Mouse (Mus musculus) urinary bladder, postnatal 4 days (tissue): ENCODE measurements around the gene Tacc2.

Experiments
- DNase-seq, 2 experiments: peaks; one replicate each; pipeline ENCODE4 v3.0.0; 2021 to 2022; ENCODE audit warnings: low spot score in 2 of 2

Gene Tacc2

GRCm38 (mm10) chr7:130617591-130617990 is 40.4 kb downstream of the Tacc2 start:
- DNase-seq, result no peak

GRCm38 (mm10) chr7:130621068-130621467 is 43.8 kb downstream of the Tacc2 start:
- no peak for DNase-seq

- no peak for DNase-seq
These were observed 44.7 kb downstream of the Tacc2 start for GRCm38 (mm10) chr7:130621953-130622352.

GRCm38 (mm10) chr7:130622359-130622758 is 45.1 kb downstream of the Tacc2 start:
- no peak for DNase-seq

GRCm38 (mm10) chr7:130624299-130624698 is 47.1 kb downstream of the Tacc2 start:
- DNase-seq, result no peak

- DNase-seq, result no peak
These were observed 48.1 kb downstream of the Tacc2 start for GRCm38 (mm10) chr7:130625361-130625760.

GRCm38 (mm10) chr7:130628601-130629000 is 51.4 kb downstream of the Tacc2 start:
- no peak for DNase-seq

GRCm38 (mm10) chr7:130629999-130630398 is 52.8 kb downstream of the Tacc2 start:
- DNase-seq, result no peak

- no peak for DNase-seq
These were observed 53.7 kb downstream of the Tacc2 start for GRCm38 (mm10) chr7:130630956-130631355.

GRCm38 (mm10) chr7:130631553-130632378 is 54.5 kb downstream of the Tacc2 start:
- no peak for DNase-seq

GRCm38 (mm10) chr7:130632379-130632732 is 55.1 kb downstream of the Tacc2 start:
- no peak for DNase-seq

GRCm38 (mm10) chr7:130634259-130634871 is 57.1 kb downstream of the Tacc2 start:
- no peak for DNase-seq

GRCm38 (mm10) chr7:130635212-130635611 is 58.0 kb downstream of the Tacc2 start:
- no peak for DNase-seq

GRCm38 (mm10) chr7:130636274-130636673 is 59.0 kb downstream of the Tacc2 start:
- DNase-seq, result no peak

GRCm38 (mm10) chr7:130636902-130637301 is 59.7 kb downstream of the Tacc2 start:
- DNase-seq, result no peak

GRCm38 (mm10) chr7:130637811-130638210 is 60.6 kb downstream of the Tacc2 start:
- no peak for DNase-seq

GRCm38 (mm10) chr7:130640681-130641080 is 63.4 kb downstream of the Tacc2 start:
- DNase-seq, result no peak

- DNase-seq, result no peak
These were observed 68.2 kb downstream of the Tacc2 start for GRCm38 (mm10) chr7:130645332-130645993.

- peak; percentile 76 to 82 for DNase-seq
These were observed 68.9 kb downstream of the Tacc2 start for GRCm38 (mm10) chr7:130645994-130646761.

GRCm38 (mm10) chr7:130646762-130647139 is 69.5 kb downstream of the Tacc2 start:
- peak; percentile 66 to 77 for DNase-seq

- no peak for DNase-seq
These were observed 70.8 kb downstream of the Tacc2 start for GRCm38 (mm10) chr7:130648061-130648460.

GRCm38 (mm10) chr7:130649257-130649656 is 72.0 kb downstream of the Tacc2 start:
- no peak for DNase-seq
